Mouse (Mus musculus) embryonic fibroblast, embryonic 13.5 days (primary cell): ENCODE results near the gene Gtf3c1.

Experiments used
- CTCF ChIP-seq: IDR thresholded peaks from 2 replicates; pipeline ENCODE4 v1.5.1; 2011; ENCODE audit warnings: mild to moderate bottlenecking, control low read depth, low read length, moderate library complexity, borderline replicate concordance; ENCODE audit not compliant: insufficient read depth
- POLR2A ChIP-seq: IDR thresholded peaks from 2 replicates; pipeline ENCODE4 v1.6.1; 2011; ENCODE audit warnings: low read depth, mild to moderate bottlenecking, control low read depth, low read length, moderate library complexity

DNA sequence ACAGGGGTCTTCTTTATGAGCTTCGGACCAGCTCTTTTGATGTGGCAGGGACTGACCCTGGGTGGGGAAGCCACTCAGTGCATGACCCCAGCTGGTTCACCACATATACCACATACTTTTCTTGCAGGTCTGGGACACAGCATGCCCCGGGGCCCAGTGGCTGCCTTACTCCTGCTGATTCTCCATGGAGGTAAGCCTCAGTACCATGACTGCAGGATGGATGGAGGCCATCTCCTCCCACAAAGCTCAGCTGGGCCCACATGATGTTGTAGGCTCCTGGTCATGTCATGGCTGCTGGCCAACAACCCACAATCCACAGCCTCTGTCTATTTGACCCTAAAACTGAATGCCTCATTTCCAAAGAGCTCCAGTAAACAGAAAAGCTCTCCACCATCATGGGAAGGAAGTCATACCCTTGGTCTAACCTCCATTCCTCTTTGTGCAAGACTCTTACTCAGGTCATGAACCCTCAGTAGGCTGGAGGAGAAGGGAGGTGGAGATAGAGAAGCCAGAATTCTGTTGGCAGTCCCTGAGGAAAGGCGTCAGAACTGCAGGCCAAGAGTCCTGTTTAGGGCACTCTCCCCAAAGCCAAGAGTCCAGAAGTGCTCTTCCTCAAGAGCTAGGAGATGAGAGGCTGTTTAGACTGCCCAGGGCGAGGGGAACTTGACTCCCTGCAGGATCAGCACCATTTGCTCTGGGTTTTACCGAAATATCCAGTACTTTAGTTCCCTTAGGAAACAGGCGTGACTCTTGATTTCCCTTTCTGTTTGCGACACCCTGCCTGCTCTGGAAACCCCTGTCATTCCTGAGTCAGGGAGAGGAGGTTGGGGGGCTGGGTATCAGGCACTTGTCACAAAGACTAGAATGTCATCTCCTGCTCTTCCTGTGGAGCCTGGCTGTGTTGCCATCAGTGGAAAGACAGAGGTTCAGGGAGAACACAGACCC is 84.6 kb downstream of the Gtf3c1 start:
- TF ChIP-seq CTCF (no peak), POLR2A (no peak)
